Mouse (Mus musculus): ENCODE measurements at regions not wholly inside any gene's neighbourhood (a gene's known extent, or its start where the extent isn't known, plus 50 kb on each side); places are given as distances from the start of the nearest gene placed in this dataset.
A peak's percentile ranks its signal among the peaks of the same experiment; 100 is the strongest.
"Not testable (repeated sequence)": the region's sequence is repeated elsewhere in the genome, so short reads cannot be mapped to it uniquely, and the experiment has no call there.

DNA sequence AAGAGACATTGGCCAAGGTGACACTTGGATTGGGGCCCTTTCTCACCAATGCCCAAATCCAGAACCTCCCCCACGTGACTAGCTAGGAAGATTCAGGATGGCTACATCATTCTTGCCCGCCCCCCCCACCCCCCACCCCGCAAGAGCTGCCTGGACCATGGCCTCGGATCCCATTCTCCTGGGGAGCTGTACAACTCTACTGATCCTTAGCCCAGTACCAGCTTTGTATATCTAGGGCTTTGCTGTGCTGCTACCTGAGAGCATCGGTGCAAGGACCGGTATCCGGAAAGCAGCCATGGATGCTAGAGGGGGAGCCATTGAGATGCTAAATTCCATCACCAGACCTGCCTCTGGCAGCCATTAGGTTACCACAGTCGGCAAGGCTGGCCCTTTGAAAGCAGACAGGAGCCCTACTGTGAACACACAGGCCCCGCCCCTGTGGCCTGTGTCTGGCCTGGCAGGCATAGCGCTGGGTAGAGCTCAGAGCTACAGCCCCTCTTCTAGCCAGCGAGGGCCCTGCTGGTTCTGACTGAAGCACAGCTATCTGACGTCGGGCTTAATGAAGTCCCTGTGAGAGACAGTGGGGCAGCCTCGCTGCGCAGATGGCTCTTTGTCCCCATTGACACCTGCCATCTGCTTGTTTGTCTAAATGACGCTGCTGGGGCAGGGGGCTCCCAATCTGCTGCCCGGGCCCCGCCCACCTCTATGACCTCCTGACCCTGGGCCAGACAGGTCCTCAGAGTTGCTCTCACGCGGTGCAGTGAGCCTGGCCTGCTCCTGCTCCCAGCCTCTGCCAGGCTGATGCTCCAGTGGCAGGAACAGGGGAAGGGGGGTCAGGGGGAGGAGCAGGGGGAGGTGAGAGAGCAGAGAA lies 128.9 kb downstream of the Dll1 start:
- DNase-seq = no peak

DNA sequence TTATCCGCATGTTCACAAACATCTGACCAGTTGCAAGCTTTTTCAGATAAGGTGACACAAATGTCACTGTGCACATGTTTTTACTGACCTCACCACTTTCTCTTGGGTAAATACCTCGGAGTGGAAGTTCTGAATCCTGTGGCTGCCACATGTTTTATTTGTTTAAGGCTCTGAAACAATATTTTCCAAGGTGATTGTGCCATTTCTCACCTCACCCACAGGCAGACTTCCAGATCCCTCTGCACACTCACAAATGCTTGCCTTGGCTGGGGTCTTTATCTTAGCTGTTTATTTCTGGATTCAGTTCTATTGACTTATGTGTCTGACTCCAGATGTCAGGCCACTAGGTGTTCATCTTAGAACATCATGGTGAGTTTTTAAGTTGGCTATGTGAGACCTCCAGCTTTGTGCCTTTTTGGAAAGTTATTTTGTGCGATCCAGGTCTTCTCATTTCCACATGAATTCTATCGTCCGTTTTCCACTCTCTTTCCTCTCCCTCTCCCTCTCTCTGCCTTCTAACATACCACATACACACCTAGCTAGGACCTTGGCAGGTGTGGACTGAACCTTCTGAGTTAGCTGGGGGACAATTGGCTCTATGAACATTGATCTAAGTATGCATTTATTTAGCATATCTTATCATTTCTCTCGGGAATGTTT lies 133.6 kb downstream of the Dll1 start:
- no peak for DNase-seq

DNA sequence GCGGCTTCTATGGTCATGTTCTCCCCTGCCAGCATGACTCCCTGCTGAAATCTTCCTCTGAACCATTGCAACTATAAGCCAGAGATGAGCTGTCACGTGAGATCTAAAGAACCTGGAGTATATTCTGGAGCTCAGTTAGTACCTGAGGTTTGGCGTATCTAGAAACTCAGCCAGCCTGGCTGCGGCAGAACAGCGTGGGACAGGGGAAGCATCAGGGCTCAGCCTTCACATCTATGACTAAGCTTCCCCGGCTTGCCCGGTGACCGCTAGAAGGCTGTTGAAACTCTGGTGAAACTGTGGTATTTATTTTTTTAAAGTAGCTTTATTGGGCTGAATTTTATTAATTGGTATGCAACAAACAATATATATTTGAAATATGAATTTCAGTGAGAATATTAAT lies 134.3 kb downstream of the Dll1 start:
- no peak for DNase-seq

DNA sequence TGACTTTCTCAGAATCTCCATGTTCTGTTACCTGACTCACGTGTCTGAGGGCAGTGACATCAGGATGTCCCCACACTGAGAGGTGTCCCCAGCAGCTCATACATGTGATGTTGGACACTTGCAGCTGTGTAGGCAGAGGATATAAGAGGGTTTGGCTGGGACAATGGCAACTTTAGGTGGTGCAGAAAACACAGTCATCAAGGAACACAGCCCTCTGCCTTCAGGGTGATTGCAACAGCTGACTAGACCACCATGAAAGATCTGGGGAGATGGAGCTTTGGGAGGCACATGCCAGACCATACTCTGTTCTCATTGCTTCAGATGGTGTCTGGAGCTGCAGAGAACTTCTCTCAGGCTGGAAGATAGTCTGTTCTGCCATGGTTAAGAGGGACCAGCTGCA lies 135.2 kb downstream of the Dll1 start:
- no peak for DNase-seq

DNA sequence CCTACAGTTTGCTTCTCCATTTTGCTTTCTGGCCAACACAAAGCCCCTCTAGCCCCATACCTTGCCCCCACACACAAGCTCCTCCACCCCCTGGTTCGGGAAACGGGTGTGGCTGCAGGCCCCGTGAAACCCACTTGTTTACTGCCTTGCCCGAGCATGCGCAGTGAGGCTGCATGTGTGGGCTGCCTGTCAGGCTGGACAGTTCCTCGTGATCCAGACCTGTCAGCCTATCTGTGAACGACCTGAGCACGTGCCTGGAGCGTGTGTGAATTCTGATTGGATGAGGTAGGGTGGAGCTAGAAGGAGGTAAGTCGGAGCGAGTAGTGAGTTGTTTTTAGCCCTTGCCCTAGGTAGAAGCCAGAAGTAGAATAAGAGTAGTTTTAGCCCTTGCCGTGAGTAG lies 136.0 kb downstream of the Dll1 start:
- not testable (repeated sequence) for DNase-seq

- no peak for DNase-seq
Measured at GRCm38 (mm10) chr17:15240011-15240410, 136.7 kb downstream of the Dll1 start.

- no peak for DNase-seq
Measured at GRCm38 (mm10) chr17:15235041-15235440, 141.6 kb downstream of the Dll1 start.

GRCm38 (mm10) chr17:15231175-15231574 lies 145.5 kb downstream of the Dll1 start:
- no peak for DNase-seq

DNA sequence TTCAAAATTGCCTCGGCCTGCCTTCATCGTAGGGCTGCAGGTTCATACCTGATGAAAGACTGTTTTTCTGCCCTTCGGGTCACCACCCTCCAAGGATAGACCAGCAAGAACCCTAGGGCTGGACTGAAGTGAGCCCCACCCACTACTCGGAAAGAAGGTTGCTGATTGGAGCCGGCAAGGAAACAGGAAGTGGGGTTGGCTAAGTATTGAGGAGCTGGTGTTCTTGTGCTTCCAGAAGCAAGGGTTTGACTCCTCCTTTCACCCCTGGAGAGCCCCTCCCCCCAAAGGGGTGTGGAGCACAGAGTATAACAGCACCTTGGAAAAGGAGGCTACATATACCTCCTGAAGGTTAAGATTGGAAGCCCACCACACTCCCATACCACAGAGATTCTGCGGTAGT lies 147.5 kb downstream of the Dll1 start:
- DNase-seq = no peak

DNA sequence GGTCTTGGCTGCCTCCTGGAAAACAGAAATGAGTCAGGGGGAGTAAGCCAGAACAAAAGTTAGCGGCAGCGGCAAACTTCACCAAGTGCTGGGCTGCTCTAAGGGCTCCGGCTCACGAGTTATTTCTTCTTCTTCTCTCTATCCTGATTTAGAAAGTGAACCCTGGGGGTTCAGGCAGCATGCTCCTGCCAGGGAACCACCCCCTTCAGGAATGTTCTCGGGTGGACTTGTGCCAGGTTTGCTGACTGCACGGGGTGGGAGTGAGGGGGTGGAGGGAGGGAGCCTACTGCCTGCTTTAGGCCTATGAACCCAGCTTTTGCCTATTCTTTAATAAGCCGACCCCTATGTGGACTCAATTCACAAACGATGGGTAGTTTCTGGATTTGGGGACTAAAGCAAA lies 148.6 kb downstream of the Dll1 start:
- DNase-seq = no peak

DNA sequence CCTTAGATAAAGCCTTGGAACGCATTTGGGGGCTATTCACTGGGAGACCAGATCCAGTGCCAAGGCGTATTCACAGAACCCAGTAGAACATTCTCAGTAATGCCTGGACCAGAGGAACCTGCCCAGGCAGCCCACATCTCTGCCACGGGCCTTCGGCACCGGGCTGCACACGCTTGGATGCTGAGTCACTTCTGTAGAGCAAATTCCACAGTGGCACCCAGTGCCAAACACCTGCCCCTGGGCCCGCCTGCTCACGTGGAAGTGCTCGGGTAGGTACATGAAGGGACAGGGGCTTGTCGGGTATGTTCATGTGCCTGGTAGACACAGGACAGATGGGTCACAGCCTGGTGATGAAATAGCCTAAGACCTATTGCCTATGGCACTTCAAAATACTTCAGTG lies 152.8 kb downstream of the Dll1 start:
- no peak for DNase-seq

GRCm38 (mm10) chr17:15222923-15223322 lies 153.7 kb downstream of the Dll1 start:
- no peak for DNase-seq

- no peak for DNase-seq
Measured at GRCm38 (mm10) chr17:15214157-15214685, 162.5 kb downstream of the Dll1 start.

DNA sequence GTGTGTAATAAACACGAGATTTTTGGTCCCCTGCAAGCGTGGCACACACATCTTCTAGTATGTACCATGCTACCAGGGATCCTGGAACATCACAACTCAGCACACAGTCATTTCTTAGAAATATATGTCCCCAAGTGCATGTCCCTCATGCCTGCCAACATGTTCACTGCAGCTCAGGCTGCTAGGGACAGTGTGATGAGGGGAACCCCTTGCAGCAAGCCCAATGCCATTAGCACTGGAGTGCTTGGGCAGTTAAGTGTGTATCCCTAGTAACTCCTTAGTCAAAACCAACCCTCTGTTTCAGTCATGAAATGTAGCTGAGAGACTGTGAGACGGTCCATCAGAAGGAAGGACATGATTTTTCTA lies 167.5 kb upstream of the Gm3448 start:
- DNase-seq = no peak

- no peak for DNase-seq
Measured at GRCm38 (mm10) chr17:15208030-15208807, 166.9 kb upstream of the Gm3448 start.

DNA sequence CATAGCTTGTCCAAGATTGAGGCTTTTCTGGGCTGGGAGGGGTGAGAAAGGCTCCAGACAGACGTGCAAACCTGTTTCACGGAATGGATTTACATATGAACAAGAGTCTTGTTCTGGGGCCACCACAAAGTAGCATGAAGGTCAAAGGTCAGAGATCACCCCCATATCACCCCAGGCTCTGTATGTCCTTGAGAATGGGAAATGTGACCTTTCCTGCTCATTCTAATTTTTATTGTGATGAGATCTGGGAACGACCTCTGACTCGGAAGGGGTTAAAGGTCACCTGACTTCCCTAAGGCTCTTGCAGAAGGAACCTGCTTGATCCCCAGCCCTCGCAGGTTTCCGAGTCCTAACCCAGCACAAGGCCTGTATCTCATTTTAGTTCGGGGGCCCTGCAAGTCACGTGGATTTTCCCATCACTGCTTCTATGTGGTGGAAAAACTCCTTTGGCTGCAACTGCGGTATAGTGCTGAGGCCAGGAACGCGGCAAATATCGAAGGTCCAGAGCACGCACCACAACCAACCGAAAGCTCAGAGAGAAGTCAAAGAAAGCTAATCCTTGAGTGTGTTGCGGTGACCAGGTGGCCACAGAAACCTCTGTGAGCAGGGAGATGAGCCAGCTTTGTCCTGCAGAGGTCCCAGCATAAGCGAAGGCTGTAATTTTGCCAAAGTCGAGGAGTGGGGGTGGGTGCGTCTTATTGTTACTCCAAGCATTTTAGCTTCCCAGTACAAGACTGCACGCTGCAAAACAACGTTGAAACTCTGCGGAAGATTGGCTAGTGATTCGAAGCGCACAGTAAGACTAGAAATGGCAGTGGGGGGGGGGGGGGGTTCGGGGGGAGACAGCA lies 166.1 kb upstream of the Gm3448 start:
- DNase-seq = no peak

- DNase-seq = no peak
Measured at GRCm38 (mm10) chr17:15205799-15206198, 164.5 kb upstream of the Gm3448 start.

GRCm38 (mm10) chr17:15204524-15204923 lies 163.2 kb upstream of the Gm3448 start:
- no peak for DNase-seq

GRCm38 (mm10) chr17:15199235-15199634 lies 157.9 kb upstream of the Gm3448 start:
- DNase-seq = no peak

DNA sequence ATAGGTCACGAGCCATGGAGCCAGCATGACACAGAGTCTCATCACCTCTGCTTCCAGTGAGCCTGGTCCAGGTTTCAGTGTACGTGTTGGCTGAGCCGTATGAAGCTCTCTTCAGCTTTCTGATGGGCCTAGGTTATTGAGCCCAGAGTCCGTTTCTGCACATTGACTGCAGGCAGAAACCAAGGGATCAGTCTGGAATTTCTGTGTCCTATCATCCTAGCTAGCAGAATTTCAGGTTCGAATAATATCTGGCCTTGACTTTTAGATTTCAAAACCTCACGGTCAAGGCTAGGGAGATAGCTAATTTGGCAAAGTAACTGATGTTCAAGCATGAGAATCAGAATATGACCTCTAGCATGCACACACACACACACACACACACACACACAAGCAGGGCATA lies 156.0 kb upstream of the Gm3448 start:
- DNase-seq = no peak

- DNase-seq = peak; percentile 39
Measured at GRCm38 (mm10) chr17:15195819-15196218, 154.5 kb upstream of the Gm3448 start.
